Mouse (Mus musculus) neutrophil, adult 59 days (primary cell): ENCODE data around the gene Pgm5. TPM values are rescaled to one million over a fixed set of nuclear protein-coding genes. Genes with fewer than 3 reads are reported as not detected.

Experiments used
- total RNA-seq, 2 experiments: library from RNA; stranded (reverse); gene quantifications; 1 replicate in 1 of 2; 2 replicates in 1 of 2; pipeline ENCODE4 v1.2.4; 2023

The Pgm5 gene
- total RNA-seq = not detected

GRCm38 (mm10) chr19:24861612-24862451 is at the start of gene Pgm5:
Gene Pgm5, minus strand, starts transcription at chr19:24861855.

DNA sequence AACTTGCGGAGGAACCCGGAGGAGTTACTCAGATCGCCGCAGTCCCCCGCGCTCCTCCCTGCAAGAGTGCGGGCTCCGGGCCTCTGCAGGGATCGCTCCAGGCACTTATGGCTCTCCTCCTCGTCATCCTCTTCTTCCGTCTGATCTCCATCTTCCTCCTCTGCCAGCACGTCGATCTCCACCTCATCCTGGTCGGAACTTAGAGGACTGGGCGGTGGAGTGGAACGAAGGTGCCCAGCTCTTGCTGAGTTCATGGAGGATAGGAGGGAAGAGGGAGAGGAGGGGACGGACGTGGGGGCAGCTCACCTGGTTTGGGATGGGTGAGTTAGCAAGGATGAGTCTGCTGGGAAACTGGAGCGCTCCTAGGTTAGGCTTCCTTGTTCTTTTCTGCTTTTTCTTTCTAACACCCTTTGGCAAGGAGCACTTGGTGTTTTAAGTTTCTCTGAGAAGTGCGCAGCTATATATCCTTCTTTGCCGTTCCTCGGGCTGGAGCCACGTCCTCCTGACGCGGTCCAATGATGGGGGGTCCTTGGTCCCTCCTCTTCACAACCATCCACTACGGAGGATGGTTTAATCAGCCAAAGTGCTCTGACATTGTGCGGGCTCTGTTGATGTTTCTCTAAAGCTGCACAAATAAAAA is 39.0 kb upstream of the Pgm5 start, which contains the start of gene Foxd4:
Gene Foxd4 (minus strand): TSS at position 617 of the 640 bp plus-strand sequence.

GRCm38 (mm10) chr19:24875129-24875870 is 13.6 kb upstream of the Pgm5 start, which contains the start of gene Gm10053:
Gene Gm10053, plus strand, starts transcription at chr19:24875686.

GRCm38 (mm10) chr19:24673762-24674161 is 187.9 kb downstream of the Pgm5 start, which contains the start of gene Tmem252:
Gene Tmem252, plus strand, starts transcription at chr19:24674008.

Other genes with a start within 250 kb of the Pgm5 start
- not detected for gene Tmem252, start 187.8 kb downstream of the Pgm5 start, total RNA-seq
- gene Gm10053, start 13.8 kb upstream of the Pgm5 start, total RNA-seq = 10 to 100 TPM; 42.1 to 59.3 TPM
- 1 to 10 TPM; 3.6 to 3.8 TPM for gene Foxd4, start 39.3 kb upstream of the Pgm5 start, total RNA-seq
- 1 to 10 TPM; 2.0 to 4.8 TPM for gene Cbwd1, start 99.8 kb upstream of the Pgm5 start, total RNA-seq
- gene Dock8, start 137.7 kb upstream of the Pgm5 start, total RNA-seq = 100 to 1,000 TPM; 363 to 379 TPM